In genomic region chr5:24741172-24741885, GRCm38 (mm10) we compare ENCODE assay signal across 15 mouse cellular contexts. TPM values are rescaled to one million over a fixed set of nuclear protein-coding genes. Genes with fewer than 3 reads are reported as not detected.
DNase-seq lines count a peak whose midpoint lies in the region; ATAC-seq lines count a peak whose summit lies in the region.
"Had no signal": no experiment of that assay in that cellular context is flagged by ENCODE, and none has a peak within 500 bp of the region (broad histone marks: within the 10 kb centered on the region; RNA-seq: fewer than 3 reads in every experiment).

No protein-coding gene starts in this region.

- no peak overlapping the region for H3K4me2 ChIP-seq in heart, embryonic 12.5 days
- no peak overlapping the region for H3K4me2 ChIP-seq in lung, embryonic 15.5 days
- H3K4me2 ChIP-seq in embryonic facial prominence, embryonic 14.5 days (ENCODE audit: low read depth, low read length), result no peak overlapping the region
- H3K4me2 ChIP-seq in limb, embryonic 15.5 days, result no peak overlapping the region

- intact Hi-C loops in heart, postnatal 10 days (cut with DNase I), result no loop called here

- H3K27ac ChIP-seq in heart, embryonic 12.5 days (ENCODE audit: poor library complexity, severe bottlenecking), result 0 out of 2 replicates have a peak overlapping the region, but pooled peaks have one; percentile 10
- peak overlapping the region; percentile 41; the same call in 1 of the 2 replicates for H3K27ac ChIP-seq in lung, embryonic 15.5 days
- H3K27ac ChIP-seq in embryonic facial prominence, embryonic 14.5 days (replicated peaks; ENCODE audit: low read depth, low read length), result peak overlapping the region; percentile 74
- H3K27ac ChIP-seq in limb, embryonic 15.5 days, result peak overlapping the region; percentile 79
- H3K27ac ChIP-seq: liver, embryonic 14.5 days had no signal

- H3K36me3 ChIP-seq in heart, embryonic 12.5 days, result no peaks in the 10 kb centered on the region
- no peaks in the 10 kb centered on the region for H3K36me3 ChIP-seq in lung, embryonic 15.5 days
- H3K36me3 ChIP-seq in embryonic facial prominence, embryonic 14.5 days (ENCODE audit: control insufficient read depth, insufficient read depth, low read length), result no peaks in the 10 kb centered on the region
- H3K36me3 ChIP-seq in limb, embryonic 15.5 days, result no peaks in the 10 kb centered on the region

- peaks cover 23% of the 10 kb centered on the region for H3K4me1 ChIP-seq in heart, embryonic 12.5 days (replicated peaks)
- peaks cover 21% of the 10 kb centered on the region for H3K4me1 ChIP-seq in lung, embryonic 15.5 days
- peaks cover 15% of the 10 kb centered on the region for H3K4me1 ChIP-seq in embryonic facial prominence, embryonic 14.5 days (ENCODE audit: control insufficient read depth, insufficient read depth, low read length)
- peaks cover 21% of the 10 kb centered on the region for H3K4me1 ChIP-seq in limb, embryonic 15.5 days

- H3K9me3 ChIP-seq in heart, embryonic 12.5 days (replicated peaks), result no peaks in the 10 kb centered on the region
- no peaks in the 10 kb centered on the region for H3K9me3 ChIP-seq in lung, embryonic 15.5 days
- H3K9me3 ChIP-seq in embryonic facial prominence, embryonic 14.5 days (ENCODE audit: control insufficient read depth, low read length), result no peaks in the 10 kb centered on the region
- H3K9me3 ChIP-seq in limb, embryonic 15.5 days, result no peaks in the 10 kb centered on the region

- WGBS in heart, embryonic 12.5 days, result 58% methylated on average over 15 of the region's 15 CpGs
- 52% methylated on average over 15 of the region's 15 CpGs for WGBS in lung, embryonic 15.5 days
- WGBS in embryonic facial prominence, embryonic 14.5 days, result 23% methylated on average over 15 of the region's 15 CpGs
- 24% methylated on average over 15 of the region's 15 CpGs for WGBS in limb, embryonic 15.5 days

- no peak overlapping the region; the same call in 1 of the 2 replicates for H3K9ac ChIP-seq in heart, embryonic 12.5 days
- H3K9ac ChIP-seq in lung, embryonic 15.5 days, result no peak overlapping the region
- 0 out of 2 replicates have a peak overlapping the region, but pooled peaks have one; percentile 10 for H3K9ac ChIP-seq in embryonic facial prominence, embryonic 14.5 days (ENCODE audit: low read depth, low read length)
- H3K9ac ChIP-seq in limb, embryonic 15.5 days, result no peak overlapping the region
- H3K9ac ChIP-seq: liver, embryonic 14.5 days had no signal

- ATAC-seq in heart, embryonic 12.5 days (ENCODE audit: insufficient number of reproducible peaks, low FRiP score), result no peak
- ATAC-seq in lung, embryonic 15.5 days (ENCODE audit: borderline replicate concordance, extremely low read depth, low FRiP score, low TSS enrichment), result peak; percentile 47; the same call in 1 of the 2 replicates
- ATAC-seq in embryonic facial prominence, embryonic 14.5 days (ENCODE audit: low read depth), result peak; percentile 89
- ATAC-seq in limb, embryonic 15.5 days (ENCODE audit: insufficient number of reproducible peaks, low FRiP score, low TSS enrichment, low read depth), result peak; percentile 68; the same call in 1 of the 2 replicates
- ATAC-seq: CD4-positive, CD25-positive, alpha-beta regulatory T cell, adult 4 months had no signal

- DNase-seq in heart, postnatal 10 days, result no peak
- DNase-seq in lung, postnatal 25 days (ENCODE audit: low spot score), result no peak
- DNase-seq in embryonic facial prominence, embryonic 14.5 days (ENCODE audit: low spot score), result peak; percentile 77
- DNase-seq in natural killer cell, adult 2 months (ENCODE audit: low spot score in 2 of 2), result no peak
- no peak for DNase-seq in layer of hippocampus, adult 8-10 months (ENCODE audit: low spot score in 2 of 2)
- DNase-seq: cerebellum, postnatal 14 days; gastrocnemius, postnatal 14 days; heart, postnatal 14 days; kidney, adult 9 months had no signal

- no peak overlapping the region for H3K4me3 ChIP-seq in heart, embryonic 12.5 days
- H3K4me3 ChIP-seq in lung, embryonic 15.5 days, result no peak overlapping the region
- no peak overlapping the region for H3K4me3 ChIP-seq in embryonic facial prominence, embryonic 14.5 days (ENCODE audit: low read depth, low read length)
- no peak overlapping the region for H3K4me3 ChIP-seq in limb, embryonic 15.5 days

- H3K27me3 ChIP-seq in heart, embryonic 12.5 days (replicated peaks), result 0 out of 2 replicates have a peak, but pooled peaks cover 3% of the 10 kb centered on the region
- H3K27me3 ChIP-seq in lung, embryonic 15.5 days, result no peaks in the 10 kb centered on the region
- H3K27me3 ChIP-seq in embryonic facial prominence, embryonic 14.5 days (replicated peaks; ENCODE audit: control insufficient read depth, insufficient read depth, low read length), result no peaks in the 10 kb centered on the region
- no peaks in the 10 kb centered on the region for H3K27me3 ChIP-seq in limb, embryonic 15.5 days

RNA-seq across cellular contexts. Expression of gene Wdr86, which starts 10.8 kb away (rescaled TPM):
- polyA plus RNA-seq in heart, embryonic 12.5 days (2016; fragmentation: Nextera tagmentation; extraction: Ambion mirVana), result 7.9 and 9.3 TPM in 2 replicates
- total RNA-seq in heart, postnatal 10 days (2021), result 1 to 10 TPM; 1.1 to 2.5 TPM
- 36.3 and 37.2 TPM in 2 replicates for polyA plus RNA-seq in lung, embryonic 15.5 days (2015; fragmentation: Nextera tagmentation; extraction: Ambion mirVana)
- polyA plus RNA-seq in embryonic facial prominence, embryonic 14.5 days (2014; fragmentation: Nextera tagmentation; extraction: Ambion mirVana), result 21.8 and 31.1 TPM in 2 replicates
- polyA plus RNA-seq in limb, embryonic 15.5 days (2015; fragmentation: Nextera tagmentation; extraction: Ambion mirVana), result 16.8 and 18.4 TPM in 2 replicates
- 1 to 10 TPM in 2 of 4 experiments, under 1 TPM in 2; 0.37 to 1.2 (median 1.00) TPM for total RNA-seq in layer of hippocampus, adult 8-10 months (2022)

RNA-seq across cellular contexts. Expression of gene Crygn, which starts 16.5 kb away (rescaled TPM):
- 0.51 and 2.7 TPM in 2 replicates for polyA plus RNA-seq in heart, embryonic 12.5 days (2016; fragmentation: Nextera tagmentation; extraction: Ambion mirVana)
- not detected for total RNA-seq in heart, postnatal 10 days (2021)
- polyA plus RNA-seq in lung, embryonic 15.5 days (2015; fragmentation: Nextera tagmentation; extraction: Ambion mirVana), result 2.0 and 2.2 TPM in 2 replicates
- polyA plus RNA-seq in embryonic facial prominence, embryonic 14.5 days (2014; fragmentation: Nextera tagmentation; extraction: Ambion mirVana), result 4.1 TPM in 1 of 2 replicates, not detected in the other
- 2.6 TPM in 1 of 2 replicates, not detected in the other for polyA plus RNA-seq in limb, embryonic 15.5 days (2015; fragmentation: Nextera tagmentation; extraction: Ambion mirVana)
- total RNA-seq in layer of hippocampus, adult 8-10 months (2022), result 1 to 10 TPM in 2 of 4 experiments, under 1 TPM in 1, not detected in 1; 0.52 to 2.1 (median 1.3) TPM
- polyA plus RNA-seq: neural tube, embryonic 14.5 days had no signal

RNA-seq across cellular contexts. Expression of gene Nub1, which starts 56.0 kb away (rescaled TPM):
- polyA plus RNA-seq in heart, embryonic 12.5 days (2016; fragmentation: Nextera tagmentation; extraction: Ambion mirVana), result 29.5 and 31.9 TPM in 2 replicates
- 10 to 100 TPM; 29.3 to 31.6 TPM for total RNA-seq in heart, postnatal 10 days (2021)
- polyA plus RNA-seq in lung, embryonic 15.5 days (2015; fragmentation: Nextera tagmentation; extraction: Ambion mirVana), result 33.5 and 33.9 TPM in 2 replicates
- polyA plus RNA-seq in embryonic facial prominence, embryonic 14.5 days (2014; fragmentation: Nextera tagmentation; extraction: Ambion mirVana), result 34.8 and 38.1 TPM in 2 replicates
- polyA plus RNA-seq in limb, embryonic 15.5 days (2015; fragmentation: Nextera tagmentation; extraction: Ambion mirVana), result 31.3 and 32.9 TPM in 2 replicates
- 10 to 100 TPM; 68.8 to 75.2 (median 73.1) TPM for total RNA-seq in layer of hippocampus, adult 8-10 months (2022)

Comparison
In these comparisons a context has a peak if more than half of its experiments do, and no peak if none do; other contexts are left out.
1. H3K27ac ChIP-seq: peak in every context shown above with its lines; median percentile 79 in limb, embryonic 15.5 days; 74 in embryonic facial prominence, embryonic 14.5 days; 41 in lung, embryonic 15.5 days; 10 in heart, embryonic 12.5 days.